Mouse (Mus musculus) brain, embryonic 18.5 days (tissue): ENCODE results near the gene Fgd6.

Experiments used
- DNase-seq: peaks from one replicate; pipeline ENCODE4 v3.0.0-alpha.2; 2012; ENCODE audit warnings: low read depth, low spot score

Gene Fgd6

DNA sequence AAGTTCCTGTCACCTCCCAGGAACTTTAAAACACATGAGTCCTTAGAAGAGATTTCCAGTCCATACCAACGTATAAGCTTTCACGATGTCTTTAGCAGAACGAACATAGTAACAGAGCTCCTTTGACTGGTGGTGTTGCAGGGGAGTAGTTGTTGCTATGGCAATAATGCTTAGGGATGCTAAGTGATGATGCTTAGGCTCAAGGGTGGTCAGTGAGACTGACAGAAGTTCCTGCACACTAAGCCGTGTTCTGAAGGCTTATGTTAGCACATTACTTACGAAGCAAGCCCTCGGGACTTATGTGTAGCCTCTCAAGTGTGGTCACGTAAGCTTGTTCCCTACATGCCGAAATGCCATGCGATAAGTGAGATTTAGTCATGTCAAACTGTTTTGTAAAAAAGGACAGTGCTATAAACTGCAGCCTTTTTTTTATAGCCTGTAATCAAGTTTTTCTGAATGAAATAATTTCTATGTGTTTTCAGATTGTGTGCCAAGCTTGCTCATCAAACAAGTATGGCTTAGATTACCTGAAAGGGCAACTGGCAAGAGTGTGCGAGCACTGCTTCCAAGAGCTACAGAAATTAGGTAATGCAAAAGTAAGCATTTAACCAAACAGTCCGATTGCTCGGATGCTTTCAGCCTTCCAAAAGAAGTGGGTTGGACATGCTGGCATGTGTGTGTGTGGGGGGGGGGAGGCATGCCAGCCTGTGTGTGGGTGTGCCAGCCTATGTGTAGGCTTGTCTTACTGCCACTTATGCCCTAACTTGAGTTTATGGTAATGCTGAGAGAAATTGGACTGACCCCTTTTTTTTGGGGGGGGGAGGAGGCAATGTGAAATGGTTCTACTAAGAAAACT lies 99.0 kb downstream of the Fgd6 start:
- no peak for DNase-seq

DNA sequence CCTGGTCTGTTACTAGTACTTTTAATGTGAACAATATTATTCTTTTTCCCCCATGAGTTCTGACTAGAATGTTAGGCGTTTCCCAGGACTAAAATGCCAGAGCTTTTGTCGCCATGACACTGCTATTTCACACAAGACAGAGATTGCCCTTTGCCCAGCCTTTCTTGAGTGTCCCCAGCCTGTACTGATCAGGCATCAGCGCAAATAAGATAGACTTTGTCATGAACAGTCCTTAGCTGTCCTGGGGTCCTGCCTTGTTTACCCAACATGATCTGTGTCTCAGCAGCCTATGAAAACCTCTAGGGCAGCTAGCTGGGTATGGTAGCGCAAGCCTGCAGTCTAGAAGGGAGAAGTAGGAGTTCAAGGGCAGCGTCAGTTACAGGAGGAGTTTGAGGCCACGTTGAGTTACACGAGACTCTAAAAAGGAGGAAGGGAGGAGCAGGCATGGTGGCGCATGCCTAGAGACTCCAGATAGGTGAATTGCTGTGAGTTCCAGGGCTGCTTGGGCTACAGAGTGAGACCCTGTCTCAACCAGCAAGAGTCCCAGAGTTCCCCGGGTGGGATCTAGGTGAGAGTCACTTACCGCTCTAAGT lies 103.2 kb downstream of the Fgd6 start:
- no peak for DNase-seq

DNA sequence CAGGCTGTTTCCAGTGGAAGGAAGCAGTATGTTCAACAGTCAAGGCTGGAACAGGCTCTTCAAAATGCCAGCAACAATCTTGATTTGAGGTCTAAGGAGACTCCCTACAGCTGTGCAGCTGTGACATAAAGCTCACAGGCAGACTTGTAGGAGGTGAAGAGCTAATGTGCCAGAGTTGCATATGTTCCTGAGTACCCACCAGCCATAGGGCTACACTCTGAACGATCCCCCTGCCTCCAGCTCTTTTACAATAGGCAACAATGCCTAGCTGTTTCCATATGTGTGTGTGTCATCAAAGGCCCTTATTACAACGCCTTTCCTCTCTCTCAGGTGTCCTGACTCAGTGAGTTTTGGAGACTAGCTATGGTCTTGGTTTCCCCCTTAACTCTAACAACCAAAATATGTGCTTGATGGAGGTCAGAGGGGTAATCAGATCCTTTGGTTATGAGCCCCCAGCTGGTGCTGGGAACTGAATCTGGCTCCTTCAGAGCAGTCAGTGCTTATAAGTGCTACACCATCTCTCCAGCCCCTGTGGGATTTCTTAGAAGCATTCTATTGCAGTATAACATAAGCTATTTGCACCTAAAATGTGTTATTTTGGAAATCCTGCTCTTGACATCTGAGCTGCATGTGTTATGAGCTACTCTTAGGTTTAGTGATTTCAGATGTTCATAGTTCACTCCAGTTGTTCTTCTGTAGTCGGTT lies 104.6 kb downstream of the Fgd6 start:
- no peak for DNase-seq

DNA sequence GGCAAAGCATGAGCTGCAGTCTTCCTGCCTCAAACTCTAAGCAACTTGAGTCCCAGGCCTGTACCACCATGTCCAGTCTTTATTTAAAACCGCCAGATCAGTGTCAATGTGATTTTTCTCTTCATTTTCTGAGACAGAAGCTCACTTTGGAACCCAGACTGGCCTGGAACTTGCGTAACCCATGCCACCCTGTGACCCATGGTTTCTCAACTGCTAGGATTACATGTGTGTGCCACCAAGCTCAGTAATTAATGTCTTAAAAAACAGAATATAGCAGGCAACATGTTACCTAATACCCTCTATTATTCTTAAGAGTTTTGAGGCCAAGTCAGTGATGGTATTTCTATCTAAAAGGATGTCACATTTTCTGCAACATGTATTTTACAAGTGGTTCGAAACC lies 106.6 kb downstream of the Fgd6 start:
- no peak for DNase-seq

DNA sequence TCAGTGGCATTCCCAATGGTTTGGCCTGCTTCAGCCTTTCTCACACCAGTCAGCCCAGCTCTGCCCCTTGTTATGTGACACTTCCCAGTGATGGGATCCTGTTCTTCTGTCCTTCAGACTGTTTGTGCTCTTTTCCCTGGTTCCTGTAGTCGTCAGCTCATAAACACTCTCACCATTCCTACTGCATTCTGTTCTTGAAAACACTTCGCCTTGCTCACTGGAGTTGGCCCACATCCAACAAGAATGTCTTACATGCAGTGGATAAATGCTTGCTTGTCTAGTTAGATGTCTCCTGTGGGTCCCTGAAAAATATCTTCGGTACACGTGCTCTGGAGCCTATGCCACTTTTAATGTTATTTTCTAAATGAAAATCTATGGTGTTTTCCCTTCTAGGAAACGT lies 108.8 kb downstream of the Fgd6 start:
- DNase-seq, result no peak

DNA sequence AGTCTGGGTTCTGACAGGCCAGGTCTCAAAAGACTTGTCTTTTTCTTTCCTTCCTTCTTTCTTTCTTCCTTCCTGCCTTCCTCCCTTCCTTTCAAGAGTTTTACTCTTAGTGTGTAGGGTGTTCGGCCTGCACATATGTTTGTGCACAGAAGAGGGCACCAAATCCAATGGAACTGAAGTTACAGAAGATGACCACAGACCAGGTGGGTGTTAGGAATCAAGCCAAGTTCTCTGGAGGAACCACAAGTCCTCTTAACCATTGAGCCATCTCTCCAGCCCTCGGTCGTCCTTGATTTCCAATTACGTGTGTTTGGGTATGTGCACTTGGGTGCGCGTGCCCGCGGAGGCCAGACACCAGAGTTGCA lies 111.6 kb downstream of the Fgd6 start:
- DNase-seq, result no peak

DNA sequence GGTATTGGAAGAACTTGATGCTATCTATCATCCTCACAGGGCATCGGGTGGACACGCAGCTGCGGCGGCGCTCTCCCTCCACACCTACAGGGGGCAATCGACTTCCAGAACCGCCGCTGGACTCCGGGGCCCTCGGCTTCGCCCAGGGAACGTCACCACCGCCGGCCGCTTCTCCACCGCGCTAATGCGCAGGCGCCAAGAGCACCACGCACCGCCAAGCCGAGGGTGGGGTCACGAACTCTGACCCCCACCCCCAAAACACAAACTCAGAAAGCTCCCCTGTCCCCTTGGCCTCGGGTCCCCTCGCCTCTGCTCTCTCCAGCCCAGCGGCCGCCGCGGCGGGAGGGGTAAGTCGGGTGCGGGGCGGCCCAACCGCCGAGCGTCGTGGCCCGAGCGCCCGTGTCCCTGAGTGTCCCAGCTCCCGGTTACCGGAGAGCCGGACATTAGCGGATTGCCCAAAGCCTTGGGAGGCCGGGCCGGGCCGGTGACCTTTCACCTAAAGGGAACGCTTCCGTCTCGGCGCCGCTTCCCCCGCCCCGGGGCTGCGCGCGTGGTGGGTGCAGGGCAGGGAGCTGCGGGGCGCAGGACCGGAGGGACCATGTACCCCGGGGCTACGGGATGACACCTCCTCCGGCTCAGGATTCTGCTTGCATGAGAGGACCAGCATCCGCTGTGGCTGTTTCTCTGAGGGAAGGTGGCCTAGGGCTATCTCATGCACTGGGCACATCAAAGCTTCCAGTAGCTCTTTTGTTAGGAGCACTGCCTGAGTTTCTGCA lies 112.1 kb downstream of the Fgd6 start, which contains the start of gene Nr2c1:
Nr2c1 (plus strand) TSS at position 268 of the 776 bp plus-strand sequence.
- peak; percentile 69 for DNase-seq

DNA sequence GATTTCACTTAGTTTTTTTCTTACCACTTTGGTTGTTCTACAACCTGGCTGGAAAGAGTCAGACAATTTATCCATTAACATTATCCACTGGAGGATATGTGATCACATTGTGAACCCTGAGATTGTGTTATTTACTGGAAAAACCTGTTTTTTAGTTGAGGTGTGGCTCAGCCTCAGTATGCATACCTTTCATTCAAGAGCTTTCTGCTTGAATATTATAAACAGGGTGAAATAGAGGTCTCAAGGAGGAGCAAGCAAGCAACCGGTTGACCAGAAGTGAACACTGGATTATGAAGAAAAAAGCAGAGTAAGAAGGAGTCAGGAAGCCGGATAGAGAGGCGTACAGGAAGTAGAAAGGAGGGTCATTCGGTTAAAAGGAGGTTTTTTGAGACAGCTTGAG lies 115.7 kb downstream of the Fgd6 start:
- no peak for DNase-seq

DNA sequence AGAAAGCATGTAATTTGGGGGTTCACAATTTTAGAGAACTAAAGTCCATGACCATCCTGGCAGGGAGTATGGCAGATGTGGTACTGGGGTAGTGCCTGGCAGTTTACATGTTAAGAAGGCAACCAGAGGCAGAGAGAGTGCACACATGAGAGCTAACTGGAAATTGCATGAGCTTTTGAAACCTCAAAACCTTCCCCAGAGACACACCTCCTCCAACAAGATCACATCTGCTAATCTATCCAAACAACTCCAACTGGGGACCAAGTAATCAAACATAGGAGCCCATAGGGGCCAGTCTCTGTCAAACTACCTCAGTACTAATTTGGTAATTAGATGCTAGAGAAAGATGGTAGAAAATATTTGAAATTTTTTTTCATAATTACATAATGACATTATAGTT lies 118.0 kb downstream of the Fgd6 start:
- no peak for DNase-seq

DNA sequence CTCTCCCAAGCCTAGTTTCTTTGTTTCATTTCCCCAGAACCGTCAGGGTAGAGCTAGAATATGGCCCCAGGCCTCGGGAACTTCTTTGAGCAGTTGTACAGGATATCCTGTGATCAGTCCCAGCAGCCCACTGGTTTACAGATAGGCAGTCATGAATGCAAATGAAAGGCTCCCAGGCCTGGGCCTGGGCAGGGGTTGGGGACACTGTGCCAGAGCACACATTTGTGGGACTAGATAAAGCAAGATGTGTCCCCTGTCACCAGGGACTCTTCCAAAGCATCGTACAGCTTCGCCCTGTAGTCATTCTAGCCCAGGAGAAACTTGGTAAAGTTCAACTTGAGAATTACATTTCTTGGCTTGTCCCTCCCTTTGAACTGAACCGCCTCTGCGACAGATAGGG lies 123.2 kb downstream of the Fgd6 start:
- no peak for DNase-seq

DNA sequence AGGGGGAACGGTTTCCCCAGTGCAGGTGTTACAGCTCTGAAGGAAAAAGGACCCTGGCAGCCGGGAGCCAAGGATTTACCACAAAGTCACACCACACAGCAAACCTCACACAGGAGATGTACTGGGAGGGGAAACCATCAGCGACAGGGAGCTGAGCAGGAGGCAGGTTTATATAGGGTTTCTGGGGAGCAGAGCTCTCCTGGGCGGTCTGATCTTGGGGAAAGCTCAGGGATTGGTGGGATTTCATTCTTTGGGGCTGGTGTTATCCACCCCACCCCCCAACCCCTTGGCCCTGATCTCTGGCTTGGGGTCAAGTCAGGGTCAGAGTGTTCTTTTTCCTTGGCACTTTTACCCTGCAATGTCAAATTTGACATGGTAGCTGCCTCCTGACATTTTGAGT lies 123.6 kb downstream of the Fgd6 start:
- no peak for DNase-seq

DNA sequence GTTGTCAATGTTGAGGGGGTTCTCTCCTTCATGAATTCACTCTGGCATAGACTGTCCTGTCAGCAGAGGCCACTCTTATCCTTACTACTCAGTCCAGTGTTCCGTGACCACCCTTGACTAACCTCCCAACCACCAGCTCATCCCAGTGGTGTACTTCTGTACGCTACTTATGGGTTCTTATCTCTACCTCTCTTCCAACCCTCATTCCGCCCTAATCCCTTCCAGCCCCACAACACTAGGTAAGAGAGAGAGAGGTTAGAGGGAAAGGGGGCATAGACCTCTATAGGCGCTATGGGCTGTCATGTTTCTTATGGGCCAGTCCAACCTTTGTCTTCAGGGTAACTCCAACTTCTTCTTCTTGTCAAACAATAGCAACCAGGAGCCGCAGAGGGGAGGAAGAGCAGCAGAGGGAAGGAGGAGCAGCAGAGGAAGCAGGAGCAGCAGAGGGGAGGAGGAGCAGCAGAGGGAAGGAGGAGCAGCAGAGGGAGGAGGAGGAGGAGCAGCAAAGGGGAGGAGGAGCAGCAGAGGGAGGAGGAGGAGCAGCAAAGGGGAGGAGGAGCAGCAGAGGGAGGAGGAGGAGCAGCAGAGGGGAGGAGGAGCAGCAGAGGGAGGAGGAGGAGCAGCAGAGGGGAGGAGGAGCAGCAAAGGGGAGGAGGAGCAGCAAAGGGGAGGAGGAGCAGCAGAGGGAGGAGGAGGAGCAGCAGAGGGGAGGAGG lies 125.4 kb downstream of the Fgd6 start:
- DNase-seq, result no peak

DNA sequence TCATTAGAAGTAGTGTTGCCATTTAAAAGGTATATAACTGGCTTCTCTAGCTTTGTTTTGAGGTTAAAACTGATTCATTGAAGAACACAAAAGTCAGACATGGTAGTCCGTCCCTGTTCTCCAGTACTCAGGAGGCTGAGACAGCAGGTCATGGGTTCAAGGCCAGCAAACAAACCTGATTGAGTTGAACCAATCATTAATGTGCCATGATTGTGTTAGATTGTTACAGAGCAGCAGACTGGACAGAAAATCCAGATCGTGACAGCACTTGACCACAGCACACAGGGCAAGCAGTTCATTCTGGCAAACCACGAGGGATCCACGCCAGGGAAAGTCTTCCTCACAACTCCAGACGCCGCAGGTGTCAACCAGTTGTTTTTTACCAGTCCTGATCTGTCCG lies 126.2 kb downstream of the Fgd6 start:
- no peak for DNase-seq

DNA sequence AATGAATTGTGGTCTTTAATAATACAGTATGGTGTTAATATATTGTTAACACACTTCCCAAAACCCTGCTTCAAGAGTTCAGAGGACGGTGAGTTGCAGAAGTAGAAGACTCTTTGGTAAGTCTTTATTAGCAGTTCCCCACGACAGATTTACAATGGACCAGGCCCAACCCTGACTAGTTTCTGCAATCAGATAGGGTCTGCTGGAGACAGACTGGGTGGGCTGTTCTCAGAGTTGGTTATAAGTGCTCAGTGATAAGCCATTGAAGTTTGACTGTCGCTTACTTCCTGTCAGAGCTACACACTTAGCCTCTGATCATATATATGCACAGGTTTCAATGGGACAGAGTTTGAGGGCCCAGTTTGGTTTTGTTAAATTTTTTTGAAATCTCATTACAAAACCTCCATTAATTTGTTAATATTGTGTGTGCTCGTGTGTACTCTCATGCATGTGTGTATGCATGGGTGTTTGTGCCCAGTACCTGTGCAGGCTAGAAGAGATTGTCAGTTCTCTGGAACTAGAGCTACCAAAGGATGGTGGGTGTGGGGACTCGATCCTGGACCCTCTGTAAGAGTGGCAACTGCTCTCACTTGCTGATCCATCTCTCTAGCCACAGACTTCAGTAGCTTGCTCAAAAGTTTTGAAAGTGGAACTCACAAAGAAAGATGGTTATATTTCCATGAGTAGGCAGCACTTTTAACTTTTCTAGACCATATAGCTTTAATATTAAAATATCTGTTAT lies 128.5 kb downstream of the Fgd6 start:
- DNase-seq, result no peak

DNA sequence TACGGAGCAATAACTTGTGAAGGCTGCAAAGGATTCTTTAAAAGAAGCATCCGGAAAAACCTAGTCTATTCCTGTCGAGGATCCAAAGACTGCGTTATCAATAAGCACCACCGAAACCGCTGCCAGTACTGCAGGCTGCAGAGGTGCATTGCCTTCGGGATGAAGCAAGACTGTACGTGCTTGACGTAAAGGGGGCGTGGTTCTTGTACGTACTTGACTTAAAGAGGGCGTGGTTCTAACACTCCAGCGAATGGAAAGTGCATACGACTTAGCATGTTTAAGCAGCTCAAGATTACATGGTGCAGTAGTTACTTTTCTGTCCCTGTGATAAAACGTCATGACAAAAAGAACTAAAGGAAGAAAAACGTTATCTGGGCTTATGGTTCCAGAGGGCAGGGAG lies 129.6 kb downstream of the Fgd6 start:
- no peak for DNase-seq

DNA sequence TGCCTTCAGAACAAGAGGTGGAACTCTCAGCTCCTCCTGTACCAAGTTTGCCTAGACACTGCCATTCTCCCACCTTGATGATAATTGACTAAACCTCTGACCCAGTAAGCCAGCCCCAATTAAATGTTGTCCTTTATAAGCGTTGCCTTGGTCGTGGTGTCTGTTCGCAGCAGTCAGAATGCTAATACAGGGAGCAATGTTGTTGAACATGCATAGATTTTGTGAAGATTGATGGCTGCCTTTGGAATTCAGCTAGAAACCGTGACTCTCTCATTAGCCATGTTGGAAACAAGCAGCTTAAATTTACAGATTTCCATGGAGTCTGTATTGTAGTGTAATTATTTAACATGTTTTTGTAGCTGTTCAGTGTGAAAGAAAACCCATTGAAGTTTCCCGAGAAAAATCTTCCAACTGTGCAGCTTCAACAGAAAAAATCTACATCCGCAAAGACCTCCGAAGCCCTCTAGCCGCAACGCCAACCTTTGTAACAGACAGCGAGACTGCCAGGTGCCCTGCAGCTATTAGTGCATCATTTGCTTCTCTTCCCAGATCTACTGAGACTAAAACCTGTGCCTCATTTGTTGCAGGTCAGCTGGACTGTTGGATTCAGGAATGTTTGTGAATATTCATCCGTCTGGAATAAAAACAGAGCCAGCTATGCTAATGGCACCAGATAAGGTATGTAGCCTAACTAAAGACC lies 131.4 kb downstream of the Fgd6 start:
- DNase-seq, result no peak

DNA sequence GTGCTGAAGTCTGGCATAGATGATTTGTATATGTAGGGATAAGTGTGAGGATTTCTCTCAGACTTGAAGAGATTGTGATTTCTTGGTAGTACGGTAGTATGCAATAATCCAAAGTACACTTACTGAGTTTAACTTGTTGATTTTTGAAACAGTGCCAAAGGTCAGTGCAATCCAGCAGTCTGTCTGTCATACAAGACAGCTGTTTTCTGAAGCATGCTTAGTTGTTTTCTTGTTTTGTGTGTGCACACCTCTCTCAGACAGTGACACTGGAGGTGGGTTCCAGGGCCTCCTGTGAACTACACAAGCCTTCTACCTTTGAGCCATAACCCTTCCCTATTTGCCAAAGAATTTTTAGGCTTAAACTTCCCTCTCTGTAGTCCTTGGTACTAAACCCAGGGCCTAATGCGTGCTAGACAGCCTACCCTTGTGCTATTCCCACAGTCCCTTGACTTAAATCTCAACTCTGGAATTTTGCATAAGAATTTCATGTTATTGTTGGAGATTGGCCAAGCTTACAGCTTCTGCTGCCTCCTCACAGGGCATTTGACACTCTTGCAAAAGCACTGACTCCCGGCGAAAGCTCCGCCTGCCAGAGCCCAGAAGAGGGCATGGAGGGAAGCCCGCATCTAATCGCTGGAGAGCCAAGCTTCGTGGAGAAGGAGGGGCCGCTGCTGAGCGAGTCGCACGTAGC lies 135.8 kb downstream of the Fgd6 start:
- no peak for DNase-seq

DNA sequence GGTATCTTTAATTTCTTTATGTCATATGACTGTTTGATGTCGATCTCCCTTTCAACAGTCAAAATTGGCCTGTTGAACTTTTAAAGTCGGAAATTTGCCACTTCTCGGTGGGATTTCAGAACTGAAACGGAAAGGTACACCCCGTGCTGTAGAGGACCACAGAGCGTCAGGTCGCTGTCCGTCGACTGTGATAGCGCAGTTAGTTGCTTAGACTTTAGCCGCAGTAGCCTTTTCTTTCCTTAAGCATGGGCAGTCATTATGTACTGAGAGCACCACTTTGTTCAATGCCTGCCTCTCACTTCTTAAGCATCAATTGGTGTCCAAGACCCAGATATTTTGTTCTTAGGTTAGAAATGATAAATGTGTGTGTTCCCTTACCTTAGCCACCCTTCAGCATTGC lies 136.3 kb downstream of the Fgd6 start:
- DNase-seq, result no peak

DNA sequence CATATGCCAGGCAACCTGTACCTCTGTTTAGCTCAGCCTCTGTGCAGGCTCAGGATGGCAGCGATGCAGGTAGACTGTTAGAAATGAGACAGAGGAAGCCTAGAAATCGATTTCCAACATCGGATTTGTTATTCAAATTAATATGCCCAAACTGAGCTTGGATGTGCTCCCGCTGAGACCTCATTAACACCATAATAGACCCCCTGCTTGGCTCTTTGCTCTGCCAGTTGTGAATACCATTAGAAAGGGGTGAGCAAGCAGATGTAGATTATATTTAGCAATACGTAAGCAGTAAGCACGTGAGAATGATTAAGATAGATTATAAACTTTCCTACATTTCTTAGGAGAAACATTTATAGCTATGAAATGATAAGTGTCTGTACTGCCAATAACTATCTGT lies 136.9 kb downstream of the Fgd6 start:
- no peak for DNase-seq

DNA sequence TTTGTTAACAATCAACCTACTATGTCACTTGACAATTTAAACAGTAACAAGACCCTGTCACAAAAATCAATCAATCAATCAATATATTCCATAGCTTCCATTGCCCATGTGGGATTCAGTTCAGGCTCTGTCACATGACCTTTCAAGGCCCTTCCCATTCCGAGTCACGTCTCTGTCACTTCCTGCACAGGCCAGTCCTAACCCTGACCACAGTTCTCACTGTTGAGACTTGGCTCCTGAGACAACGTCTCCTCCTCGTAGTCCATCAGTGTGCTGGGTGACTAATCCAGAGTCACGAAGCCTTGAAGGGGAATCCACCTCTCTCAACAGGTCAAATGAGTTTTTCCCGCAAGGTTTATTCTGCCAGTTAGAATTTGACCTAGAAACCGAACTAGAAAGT lies 138.9 kb downstream of the Fgd6 start:
- DNase-seq, result no peak
